Mouse (Mus musculus) G1E (cell line): ENCODE results near the gene Lclat1. TPM values are rescaled to one million over a fixed set of nuclear protein-coding genes. Genes with fewer than 3 reads are reported as not detected.
A peak's percentile ranks its signal among the peaks of the same experiment; 100 is the strongest.

Experiments
- ATAC-seq: 2 replicates; pipeline ENCODE4 v1.8.0; 2016; ENCODE audit warnings: mild to moderate bottlenecking; ENCODE audit not compliant: insufficient number of reproducible peaks, poor library complexity, low FRiP score, severe bottlenecking; ENCODE audit errors: extremely low read depth
- DNase-seq: peaks from one replicate; pipeline ENCODE4 v3.0.0; 2012; ENCODE audit warnings: low spot score
- H3K27me3 ChIP-seq: 2 replicates; pipeline ENCODE4 v1.6.1; 2012; ENCODE audit warnings: mild to moderate bottlenecking, low read length, inconsistent platforms; ENCODE audit not compliant: insufficient read depth
- H3K36me3 ChIP-seq: replicated peaks from 2 replicates; pipeline ENCODE3; 2012; ENCODE audit warnings: mild to moderate bottlenecking, inconsistent platforms
- H3K4me1 ChIP-seq: 2 replicates; pipeline ENCODE4 v1.6.1; 2012; ENCODE audit warnings: low read depth, low read length, inconsistent platforms, mixed read lengths; ENCODE audit not compliant: insufficient read depth
- H3K4me3 ChIP-seq: 2 replicates; pipeline ENCODE4 v1.5.1; 2012; ENCODE audit warnings: low read depth, mild to moderate bottlenecking, inconsistent platforms, low read length, moderate library complexity, mixed read lengths
- H3K9me3 ChIP-seq: replicated peaks from 2 replicates; pipeline ENCODE4 v1.6.1; 2012; ENCODE audit warnings: inconsistent platforms
- CTCF ChIP-seq: IDR thresholded peaks from 2 replicates; pipeline ENCODE4 v1.5.1; 2012; ENCODE audit warnings: low read depth, low read length, inconsistent platforms, mixed read lengths
- GATA1 ChIP-seq: IDR thresholded peaks from 2 replicates; pipeline ENCODE4 v1.6.1; 2012; ENCODE audit warnings: borderline replicate concordance, low read length, inconsistent platforms, mixed read lengths
- GATA2 ChIP-seq: IDR thresholded peaks from 2 replicates; pipeline ENCODE4 v1.6.1; 2012; ENCODE audit warnings: low read depth, low read length, inconsistent platforms, borderline replicate concordance
- POLR2AphosphoS5 ChIP-seq: IDR thresholded peaks from 2 replicates; pipeline ENCODE4 v1.6.1; 2012; ENCODE audit warnings: low read depth, low read length, inconsistent platforms; ENCODE audit not compliant: insufficient replicate concordance
- TAL1 ChIP-seq: conservative IDR thresholded peaks from 2 replicates; pipeline ENCODE4 v1.6.1; 2012; ENCODE audit warnings: low read depth, low read length, inconsistent platforms, mixed read lengths
- polyA plus RNA-seq: library from polyadenylated mRNA; stranded (reverse); fragments of >175 nt; gene quantifications from 2 replicates; pipeline ENCODE4 v1.2.3, GENCODE M21; 2012
- total RNA-seq, 2 experiments: library from RNA; stranded (forward) in 1 of 2; stranded (reverse) in 1 of 2; fragments of 200-1000 nt in 1 of 2; fragments of >200 nt in 1 of 2; fragmentation: Nextera tagmentation in 1 of 2; gene quantifications; 2 replicates each; pipeline ENCODE4 v1.2.3; 2014 to 2017

Lclat1 gene
- total and polyA plus RNA-seq, 3 experiments = 5.6 to 25.1 (median 11.8) TPM

DNA sequence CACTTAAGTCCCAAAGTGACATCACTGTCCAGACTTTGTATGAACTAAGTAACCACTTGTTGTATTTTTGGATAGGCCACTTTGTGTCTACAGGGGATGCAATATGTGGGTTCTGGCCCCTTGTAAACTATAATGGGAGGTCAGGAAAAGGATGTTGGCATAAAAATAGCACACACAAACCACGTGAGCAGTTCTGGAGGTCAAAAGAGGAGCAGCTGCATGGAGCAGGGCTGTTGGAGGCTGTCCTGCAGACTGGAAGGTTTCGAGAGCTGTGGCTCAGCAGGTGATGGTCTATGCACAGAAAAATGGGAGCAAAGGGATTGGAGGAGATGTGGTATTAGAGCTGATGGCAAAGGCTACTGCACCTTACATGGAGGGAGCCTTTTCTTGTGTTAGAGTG is 18.6 kb downstream of the Lclat1 start:
- Histone ChIP-seq H3K4me3 (no peak overlapping the region), H3K27me3 (no peaks in the 10 kb centered on the region), H3K36me3 (peaks cover 10% of the 10 kb centered on the region), H3K9me3 (no peaks in the 10 kb centered on the region), H3K4me1 (peaks cover 24% of the 10 kb centered on the region)
- ATAC-seq = no peak
- DNase-seq = no peak
- TF ChIP-seq GATA1 (no peak), CTCF (no peak)

DNA sequence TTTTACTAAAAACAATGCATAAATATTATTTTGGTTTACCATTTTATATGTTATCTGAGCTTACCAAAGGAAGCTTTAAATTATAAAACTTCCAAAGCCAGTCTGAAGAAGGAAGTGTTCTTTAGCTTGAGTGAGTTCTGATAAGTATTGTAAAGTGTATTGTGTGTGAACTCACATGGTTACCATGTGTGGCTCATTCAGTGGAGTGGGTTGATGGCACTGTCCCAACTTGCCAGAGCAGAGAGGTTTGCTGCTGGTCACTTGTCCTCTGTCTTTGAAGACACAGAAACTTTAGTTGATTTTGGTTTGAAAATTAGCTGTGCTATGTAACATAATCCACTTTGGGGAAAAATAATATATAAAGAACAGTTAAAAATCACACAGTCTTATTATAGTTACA is 19.1 kb downstream of the Lclat1 start:
- TF ChIP-seq GATA2 (no peak), CTCF (no peak), POLR2AphosphoS5 (no peak), GATA1 (no peak), TAL1 (no peak)
- Histone ChIP-seq H3K9me3 (no peaks in the 10 kb centered on the region), H3K4me1 (peaks cover 26% of the 10 kb centered on the region), H3K4me3 (no peak overlapping the region), H3K36me3 (peaks cover 9% of the 10 kb centered on the region), H3K27me3 (no peaks in the 10 kb centered on the region)
- DNase-seq = no peak
- no peak for ATAC-seq

DNA sequence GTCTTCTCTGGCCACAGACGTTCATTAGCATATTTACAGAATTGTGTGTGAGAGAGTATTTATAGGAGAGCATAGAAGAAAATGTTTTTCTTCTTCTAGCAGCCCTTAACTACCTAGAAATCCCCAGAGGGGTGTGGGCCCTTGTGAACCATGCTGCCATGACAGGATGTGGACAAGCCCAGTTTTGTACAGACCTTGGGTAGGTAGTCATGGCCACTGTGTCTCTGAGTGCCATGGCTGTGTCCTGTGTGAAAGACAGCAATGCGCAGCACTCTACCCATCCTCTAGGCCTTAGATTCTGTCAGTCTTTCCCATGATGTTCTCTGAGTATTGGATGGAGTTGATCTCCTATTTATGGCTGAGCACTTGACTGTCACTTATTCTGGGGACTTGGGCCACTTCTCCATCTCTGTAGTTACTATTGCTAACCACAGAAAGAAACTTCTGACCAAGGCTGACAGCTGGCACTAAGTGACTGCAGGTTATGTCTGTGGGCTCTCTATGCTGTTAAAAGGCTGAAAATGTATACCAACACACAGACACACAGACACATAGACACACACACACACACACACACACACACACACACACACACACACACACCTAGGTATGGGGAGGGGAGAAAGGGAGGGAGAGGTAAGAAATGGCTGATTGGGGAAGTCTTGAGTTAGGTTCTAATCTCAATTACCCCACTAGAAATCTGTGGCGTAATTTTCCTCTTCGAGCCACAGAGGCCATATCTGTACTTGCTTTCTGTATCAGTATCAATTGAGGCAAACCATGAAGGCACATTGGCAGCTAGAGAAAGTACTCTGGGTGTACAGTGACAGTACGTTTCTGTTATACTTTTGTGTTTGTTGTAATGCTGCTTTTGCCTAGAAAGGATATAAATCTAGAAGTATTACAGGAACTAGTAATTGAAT is 29.0 kb downstream of the Lclat1 start:
- peaks cover 12% of the 10 kb centered on the region for H3K36me3 ChIP-seq
- DNase-seq = no peak
- peaks cover 69% of the 10 kb centered on the region for H3K4me1 ChIP-seq
- no peaks in the 10 kb centered on the region for H3K9me3 ChIP-seq
- TF ChIP-seq TAL1 = no peak
- TF ChIP-seq GATA1 = no peak
- no peak for TF ChIP-seq POLR2AphosphoS5
- TF ChIP-seq GATA2 = no peak
- TF ChIP-seq CTCF = no peak
- H3K27me3 ChIP-seq = no peaks in the 10 kb centered on the region
- H3K4me3 ChIP-seq = no peak overlapping the region; the same call in 1 of the 2 replicates
- ATAC-seq = no peak

GRCm38 (mm10) chr17:73138217-73138616 is 30.4 kb downstream of the Lclat1 start:
- peaks cover 76% of the 10 kb centered on the region for H3K4me1 ChIP-seq
- TF ChIP-seq TAL1 = peak; percentile 80
- no peak for TF ChIP-seq GATA2
- no peak for TF ChIP-seq GATA1
- TF ChIP-seq POLR2AphosphoS5 = no peak
- peaks cover 10% of the 10 kb centered on the region for H3K36me3 ChIP-seq
- peak; percentile 47 for ATAC-seq
- H3K9me3 ChIP-seq = no peaks in the 10 kb centered on the region
- peak overlapping the region; percentile 18; the same call in 1 of the 2 replicates for H3K4me3 ChIP-seq
- no peaks in the 10 kb centered on the region for H3K27me3 ChIP-seq
- DNase-seq = no peak

DNA sequence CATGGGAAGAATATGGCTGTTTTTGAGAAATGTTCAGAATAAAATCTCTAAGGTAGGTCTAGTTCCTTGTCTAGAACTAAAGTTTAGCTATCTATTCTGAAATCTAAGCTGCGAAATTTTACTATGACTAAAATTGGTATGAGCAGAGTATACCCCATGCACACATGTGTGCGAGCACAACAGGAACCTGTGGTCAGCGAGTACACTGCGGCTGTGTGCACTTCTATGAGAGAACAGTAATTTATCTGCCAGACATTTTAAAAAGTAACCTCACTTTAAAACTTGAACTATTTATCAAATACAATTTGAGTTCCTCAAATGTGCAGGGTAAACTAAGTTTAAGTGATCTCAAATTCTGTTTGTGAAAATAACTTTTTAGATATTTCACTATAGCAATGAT is 34.2 kb downstream of the Lclat1 start:
- Histone ChIP-seq H3K4me3 (no peak overlapping the region), H3K27me3 (no peaks in the 10 kb centered on the region), H3K4me1 (peaks cover 65% of the 10 kb centered on the region), H3K36me3 (peaks cover 6% of the 10 kb centered on the region), H3K9me3 (no peaks in the 10 kb centered on the region)
- TF ChIP-seq POLR2AphosphoS5 (no peak; the same call in 1 of the 2 replicates), GATA1 (no peak), CTCF (no peak), TAL1 (no peak), GATA2 (no peak)
- DNase-seq (no peak), ATAC-seq (peak; percentile 24; the same call in 1 of the 2 replicates)

GRCm38 (mm10) chr17:73142445-73142844 is 34.7 kb downstream of the Lclat1 start:
- H3K4me3 ChIP-seq = no peak overlapping the region; the same call in 1 of the 2 replicates
- H3K9me3 ChIP-seq = no peaks in the 10 kb centered on the region
- peaks cover 6% of the 10 kb centered on the region for H3K36me3 ChIP-seq
- ATAC-seq (peak; percentile 91), DNase-seq (peak; percentile 36)
- peaks cover 61% of the 10 kb centered on the region for H3K4me1 ChIP-seq
- no peaks in the 10 kb centered on the region for H3K27me3 ChIP-seq
- TF ChIP-seq POLR2AphosphoS5 = no peak
- TF ChIP-seq TAL1 = peak; percentile 95
- no peak for TF ChIP-seq CTCF
- 0 out of 2 replicates have a peak, but pooled peaks have one; percentile 32 for TF ChIP-seq GATA2
- no peak for TF ChIP-seq GATA1
